8 mouse cellular contexts compared by ENCODE assay signal in the genomic region with DNA sequence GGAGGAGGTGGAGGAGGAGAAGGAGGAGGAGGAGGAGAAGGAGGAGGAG. TPM values are rescaled to one million over a fixed set of nuclear protein-coding genes. Genes with fewer than 3 reads are reported as not detected.
DNase-seq lines count a peak whose midpoint lies in the region; ATAC-seq and TF ChIP-seq lines count a peak whose summit lies in the region.
"Not testable (repeated sequence)": the region's sequence is repeated elsewhere in the genome, so short reads cannot be mapped to it uniquely, and the experiment has no call there.

A gene (minus strand): TSS at position 39 of the 49 bp plus-strand sequence.

- H3K36me3 ChIP-seq in forebrain, embryonic 11.5 days (ENCODE audit: control insufficient read depth, insufficient read depth, low read length); heart, adult 2 months (ENCODE audit: control insufficient read depth, insufficient read depth, low read length); hindbrain, embryonic 12.5 days; limb, embryonic 15.5 days; midbrain, embryonic 11.5 days (ENCODE audit: control insufficient read depth, insufficient read depth, low read length); stomach, embryonic 15.5 days: not testable (repeated sequence)

- not testable (repeated sequence) for ATAC-seq in forebrain, embryonic 11.5 days (replicated peaks; ENCODE audit: low FRiP score); hindbrain, embryonic 12.5 days (ENCODE audit: low FRiP score); limb, embryonic 15.5 days (ENCODE audit: insufficient number of reproducible peaks, low FRiP score, low TSS enrichment, low read depth); midbrain, embryonic 11.5 days (ENCODE audit: low FRiP score); stomach, embryonic 15.5 days (ENCODE audit: insufficient read depth, low FRiP score, low read depth)

- H3K9ac ChIP-seq in forebrain, embryonic 11.5 days (ENCODE audit: low read length): peak within 1 kb of the TSS; percentile 97
- H3K9ac ChIP-seq in heart, adult 2 months (ENCODE audit: low read depth, low read length): peak within 1 kb of the TSS; percentile 83
- peak within 1 kb of the TSS; percentile 96 for H3K9ac ChIP-seq in hindbrain, embryonic 12.5 days
- H3K9ac ChIP-seq in limb, embryonic 15.5 days: peak within 1 kb of the TSS; percentile 67
- H3K9ac ChIP-seq in midbrain, embryonic 11.5 days (ENCODE audit: low read length): peak within 1 kb of the TSS; percentile 90
- peak within 1 kb of the TSS; percentile 80 for H3K9ac ChIP-seq in stomach, embryonic 15.5 days

- TF ChIP-seq EP300 in heart, adult 2 months (IDR thresholded peaks at IDR 0.05; ENCODE audit: insufficient read depth, low read depth, low read length): not testable (repeated sequence)

- not testable (repeated sequence) for H3K27me3 ChIP-seq in forebrain, embryonic 11.5 days (ENCODE audit: control insufficient read depth, insufficient read depth, low read length); heart, adult 2 months (ENCODE audit: control insufficient read depth, insufficient read depth, low read length); hindbrain, embryonic 12.5 days; limb, embryonic 15.5 days; midbrain, embryonic 11.5 days (ENCODE audit: control insufficient read depth, insufficient read depth, low read length); stomach, embryonic 15.5 days (replicated peaks)

- intact Hi-C loops in heart, adult 2 months (cut with DNase I): loop anchor here (5.0 to 10.0 kb wide), 3 partner anchors 145 to 337 kb away; no protein-coding TSS in a partner anchor

- H3K27ac ChIP-seq in forebrain, embryonic 11.5 days (ENCODE audit: low read depth, low read length): peak within 1 kb of the TSS; percentile 100
- peak within 1 kb of the TSS; percentile 94 for H3K27ac ChIP-seq in heart, adult 2 months
- peak within 1 kb of the TSS; percentile 99 for H3K27ac ChIP-seq in hindbrain, embryonic 12.5 days
- H3K27ac ChIP-seq in limb, embryonic 15.5 days: peak within 1 kb of the TSS; percentile 96
- peak within 1 kb of the TSS; percentile 98 for H3K27ac ChIP-seq in midbrain, embryonic 11.5 days (ENCODE audit: low read depth, low read length)
- peak within 1 kb of the TSS; percentile 99 for H3K27ac ChIP-seq in stomach, embryonic 15.5 days

- H3K4me2 ChIP-seq in forebrain, embryonic 11.5 days (ENCODE audit: low read depth, low read length, severe bottlenecking): peak within 1 kb of the TSS; percentile 58
- H3K4me2 ChIP-seq in hindbrain, embryonic 12.5 days (replicated peaks): peak within 1 kb of the TSS; percentile 66
- peak within 1 kb of the TSS; percentile 51 for H3K4me2 ChIP-seq in limb, embryonic 15.5 days
- H3K4me2 ChIP-seq in midbrain, embryonic 11.5 days: peak within 1 kb of the TSS; percentile 81
- H3K4me2 ChIP-seq in stomach, embryonic 15.5 days: peak within 1 kb of the TSS; percentile 55

- H3K4me1 ChIP-seq in forebrain, embryonic 11.5 days (replicated peaks; ENCODE audit: control insufficient read depth, insufficient read depth, low read length); heart, adult 2 months (ENCODE audit: control insufficient read depth, insufficient read depth, low read length); limb, embryonic 15.5 days; stomach, embryonic 15.5 days: not testable (repeated sequence)
- peaks cover 12% of the 10 kb centered on the region for H3K4me1 ChIP-seq in hindbrain, embryonic 12.5 days
- peaks cover 14% of the 10 kb centered on the region for H3K4me1 ChIP-seq in midbrain, embryonic 11.5 days (ENCODE audit: control insufficient read depth, insufficient read depth, low read length)

- not testable (repeated sequence) for TF ChIP-seq CTCF in heart, adult 2 months (IDR thresholded peaks at IDR 0.05)

- DNase-seq in adrenal gland, postnatal 36 days; forebrain, embryonic 11.5 days (ENCODE audit: low spot score); heart, adult 2 months; layer of hippocampus, adult 8-10 months (ENCODE audit: low spot score in 2 of 2); midbrain, embryonic 11.5 days (ENCODE audit: low spot score, missing footprints): not testable (repeated sequence)

- peak within 1 kb of the TSS; percentile 87 for H3K4me3 ChIP-seq in forebrain, embryonic 11.5 days (ENCODE audit: low read depth, low read length)
- H3K4me3 ChIP-seq in heart, adult 2 months: peak within 1 kb of the TSS; percentile 77
- peak within 1 kb of the TSS; percentile 83 for H3K4me3 ChIP-seq in hindbrain, embryonic 12.5 days
- H3K4me3 ChIP-seq in limb, embryonic 15.5 days: peak within 1 kb of the TSS; percentile 73
- peak within 1 kb of the TSS; percentile 68 for H3K4me3 ChIP-seq in midbrain, embryonic 11.5 days (ENCODE audit: low read depth, low read length)
- H3K4me3 ChIP-seq in stomach, embryonic 15.5 days (replicated peaks): peak within 1 kb of the TSS; percentile 83

- H3K79me2 ChIP-seq in heart, adult 2 months (replicated peaks; ENCODE audit: control insufficient read depth, insufficient read depth, low read length): not testable (repeated sequence)

- not testable (repeated sequence) for H3K9me3 ChIP-seq in forebrain, embryonic 11.5 days (ENCODE audit: control insufficient read depth, low read length); hindbrain, embryonic 12.5 days (replicated peaks); limb, embryonic 15.5 days; midbrain, embryonic 11.5 days (ENCODE audit: control insufficient read depth, low read length); stomach, embryonic 15.5 days

- TF ChIP-seq POLR2A in heart, adult 2 months (IDR thresholded peaks at IDR 0.05; ENCODE audit: insufficient read depth, low read depth, low read length): not testable (repeated sequence)

RNA-seq across cellular contexts. Expression of the gene that starts here (rescaled TPM):
- total RNA-seq in adrenal gland, postnatal 36 days (2021): 100 to 1,000 TPM; 162 to 190 TPM
- polyA plus RNA-seq in forebrain, embryonic 11.5 days (2014; fragmentation: Nextera tagmentation; extraction: Ambion mirVana): 45.8 and 51.1 TPM in 2 replicates
- total RNA-seq in heart, adult 2 months (2021): 10 to 100 TPM; 52.8 to 54.7 TPM
- polyA plus RNA-seq in heart, adult 2 months (2012; rRNA removed): 33.1 and 47.6 TPM in 2 replicates
- 56.3 and 59.8 TPM in 2 replicates for polyA plus RNA-seq in hindbrain, embryonic 12.5 days (2016; fragmentation: Nextera tagmentation; extraction: Ambion mirVana)
- 100 to 1,000 TPM; 117 to 134 (median 122) TPM for total RNA-seq in layer of hippocampus, adult 8-10 months (2022)
- 18.6 and 25.5 TPM in 2 replicates for polyA plus RNA-seq in limb, embryonic 15.5 days (2015; fragmentation: Nextera tagmentation; extraction: Ambion mirVana)
- 49.3 and 57.3 TPM in 2 replicates for polyA plus RNA-seq in midbrain, embryonic 11.5 days (2014; fragmentation: Nextera tagmentation; extraction: Ambion mirVana)
- 35.1 and 36.2 TPM in 2 replicates for polyA plus RNA-seq in stomach, embryonic 15.5 days (2015; fragmentation: Nextera tagmentation; extraction: Ambion mirVana)
